Mouse (Mus musculus) kidney, adult 2 months (tissue): ENCODE data around the gene Pls1.

Source experiments
- CTCF ChIP-seq: fragments of 200-500 bp; conservative IDR thresholded peaks from 2 replicates; pipeline ENCODE4 v1.5.1; 2011; ENCODE audit warnings: low read depth, mild to moderate bottlenecking, control low read depth, low read length, moderate library complexity, mixed read lengths; ENCODE audit not compliant: insufficient read depth, insufficient read length
- POLR2A ChIP-seq: fragments of 200-500 bp; IDR thresholded peaks from one replicate; pipeline ENCODE4 v1.6.1; 2011; ENCODE audit warnings: low read depth, low read length, control low read depth

- TF ChIP-seq CTCF (no peak; the same call in 1 of the 2 replicates), POLR2A (no peak)
Measured at GRCm38 (mm10) chr9:95811817-95812216, 33.3 kb downstream of the Pls1 start.
